Mouse (Mus musculus) lung, postnatal 36 days (tissue): ENCODE measurements at regions not wholly inside any gene's neighbourhood (a gene's known extent, or its start where the extent isn't known, plus 50 kb on each side); places are given as distances from the start of the nearest gene placed in this dataset.
A peak's percentile ranks its signal among the peaks of the same experiment; 100 is the strongest.
"Not testable (repeated sequence)": the region's sequence is repeated elsewhere in the genome, so short reads cannot be mapped to it uniquely, and the experiment has no call there.

ENCODE experiments used
- DNase-seq: peaks from one replicate; pipeline ENCODE4 v3.0.0; 2022; ENCODE audit warnings: mixed read lengths

DNA sequence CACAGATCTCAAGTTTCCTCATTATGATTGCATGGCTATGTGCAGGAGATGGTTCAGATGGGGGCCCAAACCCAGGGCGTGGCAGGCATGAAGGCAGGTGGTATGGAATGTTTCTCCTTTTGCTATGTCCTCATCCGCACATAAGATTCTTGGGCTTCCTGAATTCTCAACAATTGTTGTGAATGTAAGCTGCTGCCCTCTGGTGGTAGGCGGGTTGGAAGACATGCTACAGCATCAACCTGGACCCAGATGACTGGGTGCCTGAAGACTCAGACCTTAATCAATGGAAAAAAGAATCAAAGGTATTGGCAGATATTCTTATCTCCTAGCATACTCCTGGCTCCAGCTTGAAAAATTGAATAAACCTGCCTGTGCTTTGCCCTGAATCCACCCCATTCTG, 211.3 kb upstream of the Gm4985 start:
- not testable (repeated sequence) for DNase-seq

DNA sequence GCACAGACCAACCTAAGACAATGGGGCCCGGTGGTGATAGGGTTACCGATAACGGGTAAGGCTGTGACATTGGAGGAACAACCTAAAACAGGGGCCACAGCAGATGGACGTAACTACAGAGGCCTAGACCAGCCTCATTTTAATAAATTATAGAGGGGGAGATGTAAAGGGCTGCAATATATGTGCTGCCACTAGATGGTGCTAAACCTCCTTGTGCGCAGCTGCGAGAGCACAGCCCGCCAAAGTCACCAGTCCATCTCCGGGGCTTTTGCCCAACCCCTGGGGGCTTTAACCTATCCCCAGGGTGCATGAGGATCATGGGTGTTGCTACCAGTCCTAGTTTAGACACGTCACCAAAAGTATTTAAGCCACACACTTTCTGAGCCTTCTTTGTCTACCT, 202.9 kb upstream of the Gm4985 start:
- peak; percentile 7 for DNase-seq

DNA sequence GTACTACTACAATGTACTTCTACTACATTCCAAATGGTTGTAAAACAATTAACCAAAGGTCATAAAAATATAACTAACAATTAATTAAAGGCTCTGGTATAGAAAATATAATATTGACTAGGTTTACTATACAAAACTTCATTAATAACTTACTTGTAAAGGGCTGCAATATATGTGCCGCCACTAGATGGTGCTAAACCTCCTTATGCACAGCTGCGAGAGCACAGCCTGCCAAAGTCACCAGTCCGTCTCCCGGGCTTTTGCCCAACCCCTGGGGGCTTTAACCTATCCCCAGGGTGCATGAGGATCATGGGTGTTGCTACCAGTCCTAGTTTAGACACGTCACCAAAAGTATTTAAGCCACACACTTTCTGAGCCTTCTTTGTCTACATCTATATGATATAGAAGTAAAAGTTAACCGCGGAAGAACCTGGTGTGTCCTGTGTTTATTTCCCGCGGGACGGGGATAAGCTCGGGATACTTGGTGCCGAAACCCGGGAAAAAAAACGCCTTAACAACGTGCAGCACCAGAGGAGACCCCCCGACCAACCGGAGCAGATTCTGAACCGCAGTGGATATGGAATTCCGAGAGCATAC, 194.6 kb upstream of the Gm4985 start:
- not testable (repeated sequence) for DNase-seq
